Mouse (Mus musculus): ENCODE data around the gene Slain2.
"Not testable (repeated sequence)": the region's sequence is repeated elsewhere in the genome, so short reads cannot be mapped to it uniquely, and the experiment has no call there.

Slain2 gene

GRCm38 (mm10) chr5:72901866-72902265 is 12.2 kb upstream of the Slain2 start:
- DNase-seq (ENCODE audit: low read depth, low spot score) = no peak

- DNase-seq (ENCODE audit: low read depth, low spot score) = no peak
Measured at GRCm38 (mm10) chr5:72902312-72902711, 11.8 kb upstream of the Slain2 start.

DNA sequence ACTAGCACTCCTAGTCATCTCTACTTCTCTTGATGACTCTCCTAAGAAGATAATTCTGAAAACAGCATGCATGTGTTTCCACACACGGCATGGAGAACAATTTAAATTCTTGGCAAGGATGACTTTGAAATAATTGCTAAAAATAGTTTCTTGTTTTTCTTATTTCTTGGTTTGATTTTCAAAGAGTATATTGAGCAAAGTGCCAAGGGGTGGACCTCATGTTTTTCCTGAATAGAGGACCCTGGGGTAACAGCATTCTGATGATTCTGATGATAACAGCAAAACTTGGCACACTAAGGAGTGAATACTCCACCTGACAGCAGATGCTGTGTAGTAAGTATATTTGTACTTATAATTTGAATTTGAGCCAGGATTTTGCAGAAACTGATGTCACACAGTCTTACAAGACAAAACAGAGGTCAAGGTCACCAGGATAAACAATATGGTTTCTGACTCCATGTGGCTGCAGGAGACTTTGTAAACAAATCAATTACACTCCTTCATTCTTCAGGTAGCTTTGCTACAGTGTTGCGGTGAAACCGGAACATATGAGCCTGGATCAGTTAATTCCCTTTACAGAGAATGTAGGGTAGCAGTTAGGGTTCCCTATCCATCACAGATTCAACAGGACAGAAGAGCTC is 11.1 kb upstream of the Slain2 start:
- DNase-seq (ENCODE audit: low read depth, low spot score) = no peak

- no peak for DNase-seq (ENCODE audit: low read depth, low spot score)
Measured at GRCm38 (mm10) chr5:72904903-72905790, 9.0 kb upstream of the Slain2 start.

- DNase-seq (ENCODE audit: low read depth, low spot score) = no peak
Measured at GRCm38 (mm10) chr5:72907402-72907801, 6.7 kb upstream of the Slain2 start.

- no peak for DNase-seq (ENCODE audit: low read depth, low spot score)
Measured at GRCm38 (mm10) chr5:72908324-72908936, 5.7 kb upstream of the Slain2 start.

GRCm38 (mm10) chr5:72909363-72909762 is 4.7 kb upstream of the Slain2 start:
- DNase-seq (ENCODE audit: low read depth, low spot score) = no peak

DNA sequence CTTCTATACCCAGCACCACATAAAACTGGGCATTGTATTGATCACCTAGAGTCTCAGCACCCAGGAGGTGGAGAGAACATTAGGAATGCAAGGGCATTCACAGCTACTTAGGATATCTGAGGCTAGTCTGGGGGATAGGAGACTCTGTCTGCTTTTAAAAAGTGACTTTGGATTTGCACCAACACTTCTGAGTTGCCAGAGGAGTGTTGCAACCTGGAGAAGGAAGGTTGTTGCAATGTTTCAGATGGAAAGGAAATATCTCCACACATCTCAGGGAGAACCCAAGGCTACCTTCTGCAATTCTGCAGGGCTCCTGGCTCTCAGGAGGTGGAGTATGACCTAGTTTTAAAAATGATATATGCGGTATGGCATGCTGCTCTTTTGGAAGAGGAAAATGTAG is 3.7 kb upstream of the Slain2 start:
- DNase-seq (ENCODE audit: low read depth, low spot score) = no peak

GRCm38 (mm10) chr5:72911284-72911683 is 2.8 kb upstream of the Slain2 start:
- DNase-seq (ENCODE audit: low read depth, low spot score) = no peak

GRCm38 (mm10) chr5:72914633-72915561 is 793 bp downstream of the Slain2 start:
- DNase-seq (ENCODE audit: low read depth, low spot score) = no peak

- no peak for DNase-seq (ENCODE audit: low read depth, low spot score)
Measured at GRCm38 (mm10) chr5:72916048-72916447, 1.9 kb downstream of the Slain2 start.

- DNase-seq (ENCODE audit: low read depth, low spot score) = no peak
Measured at GRCm38 (mm10) chr5:72916851-72917250, 2.7 kb downstream of the Slain2 start.

- DNase-seq (ENCODE audit: low read depth, low spot score) = no peak
Measured at GRCm38 (mm10) chr5:72920416-72920815, 6.3 kb downstream of the Slain2 start.

DNA sequence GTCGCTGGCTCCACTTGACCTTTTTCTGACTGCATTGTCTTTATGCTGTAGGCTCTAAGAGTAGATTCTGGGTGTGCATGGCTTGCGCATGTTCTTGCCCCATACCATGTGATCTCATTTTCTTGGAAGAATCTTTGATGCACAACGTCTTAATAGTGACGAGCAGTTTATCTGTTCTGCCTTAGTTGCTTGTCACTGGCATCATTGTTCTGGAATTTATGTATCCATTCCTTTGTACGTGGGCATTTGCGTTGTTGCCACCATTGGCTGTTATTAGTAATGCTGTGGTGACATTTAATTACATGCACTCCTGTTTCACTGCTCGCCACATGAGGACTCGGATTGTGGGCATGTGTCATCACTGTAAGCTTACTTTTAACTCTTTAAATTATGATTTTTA is 7.1 kb downstream of the Slain2 start:
- no peak for DNase-seq (ENCODE audit: low read depth, low spot score)

- DNase-seq (ENCODE audit: low read depth, low spot score) = no peak
Measured at GRCm38 (mm10) chr5:72922796-72923195, 8.7 kb downstream of the Slain2 start.

- no peak for DNase-seq (ENCODE audit: low read depth, low spot score)
Measured at GRCm38 (mm10) chr5:72927074-72927473, 13.0 kb downstream of the Slain2 start.

GRCm38 (mm10) chr5:72933026-72933675 is 19.0 kb downstream of the Slain2 start:
- no peak for DNase-seq (ENCODE audit: low read depth, low spot score)

DNA sequence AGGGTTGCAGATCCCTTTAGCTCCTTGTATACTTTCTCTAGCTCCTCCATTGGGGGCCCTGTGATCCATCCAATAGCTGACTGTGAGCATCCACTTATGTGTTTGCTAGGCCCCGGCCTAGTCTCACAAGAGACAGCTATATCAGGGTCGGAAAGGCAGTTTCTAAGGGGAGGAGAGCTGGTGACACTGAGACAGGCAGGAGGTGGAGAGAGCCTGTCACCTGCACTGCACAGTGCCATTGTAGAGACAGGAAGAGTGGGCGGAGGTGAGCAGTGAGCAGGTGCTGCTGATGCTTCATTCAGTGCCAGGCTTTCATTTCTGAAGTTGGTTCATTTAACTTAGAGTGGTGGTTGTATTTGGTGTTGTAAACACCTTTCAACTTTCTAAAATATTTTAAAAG is 24.3 kb downstream of the Slain2 start:
- DNase-seq (ENCODE audit: low read depth, low spot score) = not testable (repeated sequence)

DNA sequence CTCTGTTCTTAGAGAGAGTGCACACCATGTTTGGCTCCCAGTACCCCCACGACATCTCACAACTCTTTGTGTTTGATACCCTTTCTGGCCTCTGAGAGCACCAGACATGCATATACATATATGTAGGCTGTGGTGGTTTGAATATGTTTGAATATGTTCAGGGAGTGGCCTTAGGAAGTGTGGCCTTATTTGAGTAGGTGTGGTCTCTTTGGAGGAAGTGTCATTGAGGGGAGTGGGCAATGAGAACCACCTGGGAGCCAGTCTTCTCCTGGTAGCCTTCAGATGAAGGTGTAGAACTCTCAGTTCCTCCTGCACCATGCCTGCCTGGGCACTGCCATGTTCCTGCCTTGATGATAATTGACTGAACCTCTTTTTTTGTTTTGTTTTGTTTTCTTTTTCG is 25.2 kb downstream of the Slain2 start:
- DNase-seq (ENCODE audit: low read depth, low spot score) = no peak

DNA sequence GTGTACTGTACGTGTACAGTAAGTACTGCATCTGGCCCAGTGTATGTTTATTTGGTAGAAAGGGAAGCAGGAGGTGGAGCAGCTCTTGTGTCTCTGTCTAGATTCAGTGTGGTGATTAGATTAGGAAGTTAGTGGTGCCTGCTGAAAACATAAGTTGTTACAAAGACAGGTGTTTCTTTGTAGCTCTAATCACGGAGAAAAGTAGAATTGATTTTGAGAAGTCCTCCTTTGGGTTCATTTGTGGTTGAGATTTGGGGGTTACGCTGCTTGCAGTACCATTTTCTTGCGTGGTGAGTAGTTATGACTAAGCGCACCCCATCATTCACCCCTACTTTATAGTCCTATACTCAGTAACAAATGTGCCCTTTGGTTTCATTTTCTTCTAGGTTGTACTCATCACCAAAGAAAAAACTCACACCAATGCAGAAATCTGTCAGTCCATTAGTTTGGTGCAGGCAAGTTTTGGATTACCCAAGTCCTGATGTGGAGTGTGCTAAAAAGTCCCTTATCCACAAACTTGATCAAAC is 26.9 kb downstream of the Slain2 start:
- no peak for DNase-seq (ENCODE audit: low read depth, low spot score)

DNA sequence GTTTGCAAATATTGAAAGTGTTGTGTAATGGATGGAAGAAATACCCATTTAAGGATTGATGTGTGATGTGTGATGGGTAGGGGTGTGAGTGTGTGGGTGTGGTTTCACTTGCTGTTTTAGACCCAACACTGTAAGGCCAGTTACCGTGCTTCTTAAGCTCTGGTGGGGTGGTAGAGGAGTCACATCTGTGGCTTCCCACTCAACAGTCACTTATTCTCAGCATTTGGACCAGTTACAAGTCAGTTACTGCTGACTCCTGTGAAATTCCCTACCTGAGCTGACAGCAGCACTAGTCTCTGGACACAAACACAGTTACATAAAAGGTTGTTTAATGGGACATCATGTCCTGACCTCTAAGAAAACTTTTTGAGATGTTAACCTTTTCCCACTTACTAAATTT is 34.0 kb downstream of the Slain2 start:
- no peak for DNase-seq (ENCODE audit: low read depth, low spot score)

All from telencephalon, adult 2 months (tissue).